Mouse (Mus musculus) erythroblast, embryonic 14.5 days (primary cell): Measurements from ENCODE around the gene Olfr47. TPM values are rescaled to one million over a fixed set of nuclear protein-coding genes. Genes with fewer than 3 reads are reported as not detected.

Source experiments
- H3K27me3 ChIP-seq: 2 replicates; pipeline ENCODE4 v1.6.1; 2012; ENCODE audit warnings: inconsistent platforms; ENCODE audit not compliant: control insufficient read depth
- H3K36me3 ChIP-seq: 2 replicates; pipeline ENCODE4 v1.6.1; 2012; ENCODE audit warnings: mild to moderate bottlenecking, inconsistent platforms; ENCODE audit not compliant: control insufficient read depth
- H3K4me1 ChIP-seq: 2 replicates; pipeline ENCODE4 v1.6.1; 2012; ENCODE audit warnings: inconsistent platforms; ENCODE audit not compliant: control insufficient read depth
- H3K4me3 ChIP-seq: replicated peaks from 2 replicates; pipeline ENCODE3; 2012; ENCODE audit warnings: moderate library complexity, mild to moderate bottlenecking, inconsistent platforms
- H3K9me3 ChIP-seq: 2 replicates; pipeline ENCODE4 v1.6.1; 2012; ENCODE audit warnings: low read length, inconsistent platforms, mixed read lengths; ENCODE audit not compliant: control insufficient read depth
- GATA1 ChIP-seq: IDR thresholded peaks from 2 replicates; pipeline ENCODE4 v1.6.1; 2012; ENCODE audit warnings: low read length, inconsistent platforms, mixed read lengths
- TAL1 ChIP-seq: IDR thresholded peaks from 3 replicates; pipeline ENCODE4 v1.6.1; 2012; ENCODE audit warnings: low read length, inconsistent platforms, mixed read lengths
- polyA plus RNA-seq: library from polyadenylated mRNA; stranded (reverse); fragments of >175 nt; gene quantifications from 2 replicates; pipeline ENCODE4 v1.2.3, GENCODE M21; 2012

Olfr47 gene
- polyA plus RNA-seq, 1 experiment, result not detected

GRCm38 (mm10) chr6:43254193-43254926, 23.0 kb downstream of the Olfr47 start:
- Histone ChIP-seq H3K9me3 (no peaks in the 10 kb centered on the region), H3K36me3 (no peaks in the 10 kb centered on the region), H3K4me3 (no peak overlapping the region), H3K27me3 (no peaks in the 10 kb centered on the region), H3K4me1 (no peaks in the 10 kb centered on the region)
- TF ChIP-seq GATA1, result no peak
- no peak for TF ChIP-seq TAL1

GRCm38 (mm10) chr6:43260756-43261155, 29.4 kb downstream of the Olfr47 start:
- no peaks in the 10 kb centered on the region for H3K9me3 ChIP-seq
- H3K4me1 ChIP-seq, result no peaks in the 10 kb centered on the region
- H3K4me3 ChIP-seq, result no peak overlapping the region
- no peaks in the 10 kb centered on the region for H3K36me3 ChIP-seq
- TF ChIP-seq GATA1 (no peak), TAL1 (no peak)
- H3K27me3 ChIP-seq, result peaks cover 16% of the 10 kb centered on the region

- no peaks in the 10 kb centered on the region for H3K4me1 ChIP-seq
- peaks cover 32% of the 10 kb centered on the region for H3K27me3 ChIP-seq
- no peak for TF ChIP-seq GATA1
- TF ChIP-seq TAL1, result no peak
- H3K9me3 ChIP-seq, result no peaks in the 10 kb centered on the region
- peak within 1 kb of the TSS; percentile 44 for H3K4me3 ChIP-seq
- no peaks in the 10 kb centered on the region for H3K36me3 ChIP-seq
Measured at GRCm38 (mm10) chr6:43265363-43266041, 34.2 kb downstream of the Olfr47 start, which contains the start of gene Arhgef5. Gene Arhgef5, plus strand, starts transcription at chr6:43265582.

- H3K27me3 ChIP-seq, result peaks cover 32% of the 10 kb centered on the region
- no peaks in the 10 kb centered on the region for H3K4me1 ChIP-seq
- H3K9me3 ChIP-seq, result no peaks in the 10 kb centered on the region
- H3K36me3 ChIP-seq, result no peaks in the 10 kb centered on the region
- TF ChIP-seq GATA1 (no peak), TAL1 (no peak)
- H3K4me3 ChIP-seq, result peak overlapping the region; percentile 44
Measured at GRCm38 (mm10) chr6:43266356-43266755, 35.0 kb downstream of the Olfr47 start.

DNA sequence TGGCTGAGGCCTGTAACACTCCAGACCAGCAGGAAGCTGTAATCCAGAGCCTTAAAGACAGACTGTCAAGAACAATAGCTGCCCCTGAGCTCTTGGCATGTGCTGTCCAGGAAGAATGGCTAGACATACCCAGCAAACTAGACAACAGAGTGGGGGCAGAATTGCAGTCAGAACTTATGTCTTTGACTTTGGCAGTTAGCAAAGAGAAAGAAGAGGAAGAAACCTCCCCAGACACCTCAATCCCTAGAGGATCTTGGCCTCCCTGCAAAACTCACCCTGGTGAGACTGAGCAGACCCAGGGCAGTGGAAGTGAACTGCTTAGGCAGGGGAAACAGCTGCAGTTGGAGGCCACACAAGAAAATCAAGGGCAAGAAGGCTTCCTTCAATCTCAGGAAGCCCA, 41.3 kb downstream of the Olfr47 start:
- TF ChIP-seq GATA1 (no peak), TAL1 (no peak)

DNA sequence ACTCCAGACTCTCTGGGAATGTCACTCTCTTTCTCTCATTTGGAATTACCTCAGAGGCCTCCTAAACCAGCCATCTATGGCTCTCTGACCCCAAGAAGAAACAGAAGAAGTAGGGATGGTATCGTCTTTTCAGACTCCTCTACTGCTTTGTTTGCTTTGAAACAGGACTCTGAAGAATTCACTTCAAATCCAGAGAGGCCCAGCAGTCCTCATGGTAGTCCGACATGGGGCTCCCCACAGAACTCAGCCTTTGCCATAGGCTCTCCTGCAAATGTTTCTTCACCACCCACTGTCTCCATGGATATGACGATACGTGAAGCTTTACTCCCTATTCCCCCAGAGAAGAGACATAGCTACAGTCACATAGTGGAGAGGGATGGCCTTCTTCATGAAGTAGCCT, 42.8 kb downstream of the Olfr47 start:
- Histone ChIP-seq H3K27me3 (no peaks in the 10 kb centered on the region), H3K36me3 (no peaks in the 10 kb centered on the region; the same call in 1 of the 2 replicates), H3K9me3 (no peaks in the 10 kb centered on the region), H3K4me1 (no peaks in the 10 kb centered on the region), H3K4me3 (no peak overlapping the region)
- TF ChIP-seq GATA1, result no peak

More for the DNA sequence above, 41.3 kb downstream of the Olfr47 start:
- H3K4me1 ChIP-seq, result no peaks in the 10 kb centered on the region
- no peaks in the 10 kb centered on the region; the same call in 1 of the 2 replicates for H3K36me3 ChIP-seq
- no peaks in the 10 kb centered on the region for H3K9me3 ChIP-seq
- no peak overlapping the region for H3K4me3 ChIP-seq
- no peaks in the 10 kb centered on the region; the same call in 1 of the 2 replicates for H3K27me3 ChIP-seq

- no peaks in the 10 kb centered on the region for H3K9me3 ChIP-seq
- no peak overlapping the region for H3K4me3 ChIP-seq
- H3K4me1 ChIP-seq, result no peaks in the 10 kb centered on the region
- H3K27me3 ChIP-seq, result no peaks in the 10 kb centered on the region
- no peaks in the 10 kb centered on the region; the same call in 1 of the 2 replicates for H3K36me3 ChIP-seq
- TF ChIP-seq GATA1 (no peak), TAL1 (no peak)
Measured at GRCm38 (mm10) chr6:43278247-43278646, 46.9 kb downstream of the Olfr47 start.

- H3K9me3 ChIP-seq, result no peaks in the 10 kb centered on the region
- no peaks in the 10 kb centered on the region for H3K27me3 ChIP-seq
- no peaks in the 10 kb centered on the region for H3K4me1 ChIP-seq
- TF ChIP-seq GATA1 (no peak), TAL1 (no peak)
- no peaks in the 10 kb centered on the region; the same call in 1 of the 2 replicates for H3K36me3 ChIP-seq
- H3K4me3 ChIP-seq, result no peak overlapping the region
Measured at GRCm38 (mm10) chr6:43280481-43280880, 49.2 kb downstream of the Olfr47 start.

Other genes with a start within 250 kb of the Olfr47 start
- 0.03 TPM in 1 of 2 replicates, not detected in the other for gene Olfr441, start 125.2 kb upstream of the Olfr47 start, polyA plus RNA-seq
- not detected in 2 replicates for gene Olfr237-ps1, start 85.0 kb upstream of the Olfr47 start, polyA plus RNA-seq
- not detected in 2 replicates for gene Olfr437, start 68.2 kb upstream of the Olfr47 start, polyA plus RNA-seq
- not detected in 2 replicates for gene Olfr13, start 59.4 kb upstream of the Olfr47 start, polyA plus RNA-seq
- gene Olfr435, start 34.4 kb upstream of the Olfr47 start, polyA plus RNA-seq, result not detected in 2 replicates
- gene Olfr434, start 18.5 kb upstream of the Olfr47 start, polyA plus RNA-seq, result not detected in 2 replicates
- gene Arhgef5, start 34.1 kb downstream of the Olfr47 start, polyA plus RNA-seq, result 0.01 TPM in 1 of 2 replicates, not detected in the other
- not detected in 2 replicates for gene Nobox, start 78.0 kb downstream of the Olfr47 start, polyA plus RNA-seq